Mouse (Mus musculus): Measurements from ENCODE around the gene Trip6. TPM values are rescaled to one million over a fixed set of nuclear protein-coding genes. Genes with fewer than 3 reads are reported as not detected.
A peak's percentile ranks its signal among the peaks of the same experiment; 100 is the strongest.

Gene Trip6
- total and polyA plus RNA-seq, 3 experiments = 0.58 to 2.1 TPM; not detected in 1

- no peak for TF ChIP-seq MAFK (IDR thresholded peaks at IDR 0.05; ENCODE audit: borderline replicate concordance, low read depth, low read length)
- peak; percentile 79 to 97; a peak in 3 of 4 replicates for TF ChIP-seq POLR2A (IDR thresholded peaks at IDR 0.05; ENCODE audit: control insufficient read depth in 1 of 2, insufficient read depth in 1 of 2, low read depth in 1 of 2, low read length in 2 of 2, poor library complexity in 1 of 2)
- peak; percentile 91 for TF ChIP-seq HCFC1 (IDR thresholded peaks at IDR 0.05; ENCODE audit: low read depth, low read length)
- no peak for TF ChIP-seq JUND (IDR thresholded peaks at IDR 0.05; ENCODE audit: low read depth, low read length)
- no peak for TF ChIP-seq CTCF (IDR thresholded peaks at IDR 0.05 in 2 of 3, conservative IDR thresholded peaks at IDR 0.05 in 1 of 3; ENCODE audit: control insufficient read depth in 1 of 3, insufficient read depth in 1 of 3, low read depth in 2 of 3, low read length in 3 of 3, poor library complexity in 1 of 3, severe bottlenecking in 1 of 3)
- peak; percentile 89 for TF ChIP-seq ELF1 (IDR thresholded peaks at IDR 0.05; ENCODE audit: low read depth, low read length)
- no peak for TF ChIP-seq TAL1 (IDR thresholded peaks at IDR 0.05; ENCODE audit: low read length)
- peak; percentile 95 for TF ChIP-seq MYC (IDR thresholded peaks at IDR 0.05; ENCODE audit: low read depth, low read length)
- peak; percentile 14; the same call in 1 of the 2 replicates for TF ChIP-seq TCF12 (IDR thresholded peaks at IDR 0.05; ENCODE audit: low read depth, low read length)
- TF ChIP-seq USF1 (IDR thresholded peaks at IDR 0.05; ENCODE audit: low read depth, low read length) = no peak
- peak; percentile 69 for TF ChIP-seq NRF1 (IDR thresholded peaks at IDR 0.05; ENCODE audit: insufficient read depth, low read depth, low read length, poor library complexity, severe bottlenecking)
- peak; percentile 91 for TF ChIP-seq MXI1 (IDR thresholded peaks at IDR 0.05; ENCODE audit: low read depth, low read length)
- peak; percentile 58; the same call in 1 of the 2 replicates for TF ChIP-seq BHLHE40 (IDR thresholded peaks at IDR 0.05; ENCODE audit: borderline replicate concordance, low read depth, low read length)
- TF ChIP-seq TBP (IDR thresholded peaks at IDR 0.05; ENCODE audit: low read depth, low read length) = peak; percentile 93
- TF ChIP-seq MAX (IDR thresholded peaks at IDR 0.05; ENCODE audit: low read length) = peak; percentile 84
- no peak for TF ChIP-seq ZNF384 (IDR thresholded peaks at IDR 0.05; ENCODE audit: low read depth, low read length)
- TF ChIP-seq UBTF (IDR thresholded peaks at IDR 0.05; ENCODE audit: borderline replicate concordance, insufficient read depth, low read depth, low read length) = 0 out of 2 replicates have a peak, but pooled peaks have one; percentile 40
- TF ChIP-seq CHD2 (IDR thresholded peaks at IDR 0.05; ENCODE audit: low read length) = peak; percentile 94
- no peak for TF ChIP-seq CHD1 (IDR thresholded peaks at IDR 0.05; ENCODE audit: low read depth, low read length)
- peak; percentile 94 for TF ChIP-seq NELFE (IDR thresholded peaks at IDR 0.05; ENCODE audit: low read depth, low read length)
Observed at GRCm38 (mm10) chr5:137307071-137307912, 6.9 kb downstream of the Trip6 start, which contains the start of gene Srrt (continued).

GRCm38 (mm10) chr5:137306439-137307005, 7.7 kb downstream of the Trip6 start:
- H3K79me2 ChIP-seq (ENCODE audit: control insufficient read depth, insufficient read depth, low read length, poor library complexity) = peaks cover 43% of the 10 kb centered on the region
- H3K9ac ChIP-seq (ENCODE audit: control insufficient read depth, low read depth, low read length, poor library complexity, severe bottlenecking) = peak overlapping the region; percentile 93
- H3K4me3 ChIP-seq (ENCODE audit: control insufficient read depth in 1 of 2, insufficient read depth in 1 of 2, low read depth in 2 of 2, low read length in 2 of 2) = peak overlapping the region; percentile 73 to 86
- H3K27me3 ChIP-seq (ENCODE audit: control insufficient read depth in 1 of 2, insufficient read depth in 2 of 2, low read length in 2 of 2) = no peaks in the 10 kb centered on the region
- peak; percentile 56 for DNase-seq (ENCODE audit: low read depth, low spot score)
- peak overlapping the region; percentile 93 for H3K27ac ChIP-seq (ENCODE audit: control insufficient read depth, low read depth, low read length)
- H3K4me1 ChIP-seq (ENCODE audit: control insufficient read depth in 1 of 2, insufficient read depth in 2 of 2, low read length in 2 of 2) = peaks cover 5 to 36% of the 10 kb centered on the region in 2 experiments; a peak in 3 of 4 replicates
- H3K9me3 ChIP-seq (replicated peaks; ENCODE audit: insufficient read depth, low read length) = no peaks in the 10 kb centered on the region
- peaks cover 2 to 37% of the 10 kb centered on the region in 2 experiments; a peak in 3 of 4 replicates for H3K36me3 ChIP-seq (ENCODE audit: control insufficient read depth in 1 of 2, insufficient read depth in 2 of 2, low read length in 2 of 2)
- no peak for TF ChIP-seq E2F4 (IDR thresholded peaks at IDR 0.05; ENCODE audit: borderline replicate concordance, low read depth, low read length)
- TF ChIP-seq USF1 (IDR thresholded peaks at IDR 0.05; ENCODE audit: low read depth, low read length) = no peak
- no peak for TF ChIP-seq ZKSCAN1 (IDR thresholded peaks at IDR 0.05; ENCODE audit: low read depth, low read length)
- TF ChIP-seq SMC3 (IDR thresholded peaks at IDR 0.05; ENCODE audit: low read depth, low read length) = no peak
- TF ChIP-seq MYC (IDR thresholded peaks at IDR 0.05; ENCODE audit: low read depth, low read length) = 0 out of 2 replicates have a peak, but pooled peaks have one; percentile 4
- no peak; the same call in 1 of the 2 replicates for TF ChIP-seq HCFC1 (IDR thresholded peaks at IDR 0.05; ENCODE audit: low read depth, low read length)
- no peak for TF ChIP-seq CHD2 (IDR thresholded peaks at IDR 0.05; ENCODE audit: low read length)
- TF ChIP-seq POLR2AphosphoS2 (IDR thresholded peaks at IDR 0.05; ENCODE audit: low read length) = no peak
- no peak for TF ChIP-seq MAZ (IDR thresholded peaks at IDR 0.05; ENCODE audit: low read depth, low read length)
- TF ChIP-seq SIN3A (IDR thresholded peaks at IDR 0.05; ENCODE audit: low read length) = 0 out of 2 replicates have a peak, but pooled peaks have one; percentile 39
- TF ChIP-seq ETS1 (IDR thresholded peaks at IDR 0.05; ENCODE audit: low read depth, low read length) = peak; percentile 27; the same call in 1 of the 2 replicates
- no peak for TF ChIP-seq ELF1 (IDR thresholded peaks at IDR 0.05; ENCODE audit: low read depth, low read length)
- no peak for TF ChIP-seq MAFK (IDR thresholded peaks at IDR 0.05; ENCODE audit: borderline replicate concordance, low read depth, low read length)
- no peak for TF ChIP-seq MYB (IDR thresholded peaks at IDR 0.05; ENCODE audit: low read depth, low read length)
- TF ChIP-seq GABPA (IDR thresholded peaks at IDR 0.05; ENCODE audit: low read depth, low read length) = no peak
- no peak for TF ChIP-seq TCF12 (IDR thresholded peaks at IDR 0.05; ENCODE audit: low read depth, low read length)
- TF ChIP-seq CHD1 (IDR thresholded peaks at IDR 0.05; ENCODE audit: low read depth, low read length) = no peak
- TF ChIP-seq POLR2A (IDR thresholded peaks at IDR 0.05; ENCODE audit: control insufficient read depth in 1 of 2, insufficient read depth in 1 of 2, low read depth in 1 of 2, low read length in 2 of 2, poor library complexity in 1 of 2) = no peak
- no peak for TF ChIP-seq MEF2A (IDR thresholded peaks at IDR 0.05; ENCODE audit: extremely low read depth, insufficient replicate concordance, low read depth, low read length, poor library complexity, severe bottlenecking)

Data from MEL (cell line).